Mouse (Mus musculus) hindbrain, embryonic 14.5 days (tissue): ENCODE results near the gene Samd14. TPM values are rescaled to one million over a fixed set of nuclear protein-coding genes. Genes with fewer than 3 reads are reported as not detected.

Source experiments
- ATAC-seq: fragments of 200-750 bp; cut with Nextera tagmentation; 2 replicates; pipeline ENCODE4 v1.8.0; 2017; ENCODE audit warnings: moderate number of reproducible peaks, mild to moderate bottlenecking, moderate TSS enrichment, moderate library complexity; ENCODE audit not compliant: low FRiP score
- DNase-seq: peaks from one replicate; pipeline ENCODE4 v3.0.0-alpha.2; 2015; ENCODE audit warnings: low spot score
- H3K27ac ChIP-seq: fragments of 300-500 bp; sonication (generic); 2 replicates; pipeline ENCODE4 v1.5.1; 2014; ENCODE audit warnings: mild to moderate bottlenecking, moderate library complexity
- H3K27me3 ChIP-seq: fragments of 300-500 bp; sonication (generic); 2 replicates; pipeline ENCODE4 v1.6.1; 2014; ENCODE audit warnings: mild to moderate bottlenecking, low read length, mixed read lengths; ENCODE audit not compliant: control insufficient read depth, insufficient read depth
- H3K36me3 ChIP-seq: fragments of 300-500 bp; sonication (generic); replicated peaks from 2 replicates; pipeline ENCODE4 v1.6.1; 2014; ENCODE audit not compliant: control insufficient read depth, insufficient read depth
- H3K4me1 ChIP-seq: fragments of 300-500 bp; sonication (generic); replicated peaks from 2 replicates; pipeline ENCODE4 v1.6.1; 2014; ENCODE audit warnings: antibody characterized with exemption, low read length, mixed read lengths; ENCODE audit not compliant: control insufficient read depth, insufficient read depth
- H3K4me2 ChIP-seq: fragments of 300-500 bp; sonication (generic); replicated peaks from 2 replicates; pipeline ENCODE4 v1.6.1; 2014; ENCODE audit warnings: mild to moderate bottlenecking, moderate library complexity
- H3K4me3 ChIP-seq: fragments of 300-500 bp; sonication (generic); replicated peaks from 2 replicates; pipeline ENCODE4 v1.5.1; 2014; ENCODE audit warnings: mild to moderate bottlenecking, low read length
- H3K9ac ChIP-seq: fragments of 300-500 bp; sonication (generic); 2 replicates; pipeline ENCODE4 v1.6.1; 2014
- H3K9me3 ChIP-seq: fragments of 300-500 bp; sonication (generic); 2 replicates; pipeline ENCODE4 v1.6.1; 2016; ENCODE audit warnings: low read length; ENCODE audit not compliant: control insufficient read depth
- WGBS: fragments of 180-500 bp; shearing (Covaris S2); extraction: QIAGEN DNeasy Blood & Tissue Kit; methylation state at CpG from one replicate; pipeline ENCODE4 v1.1.7; 2014; 5-methylcytosine and 5-hydroxymethylcytosine counted together
- polyA plus RNA-seq: library from polyadenylated mRNA; unstranded; fragments of >200 nt; fragmentation: Nextera tagmentation; extraction: Ambion mirVana; gene quantifications from 2 replicates; pipeline ENCODE4 v1.2.1, GENCODE M21; 2014

Samd14 gene
- polyA plus RNA-seq, 1 experiment from 2014 or later = 130 TPM

GRCm38 (mm10) chr11:95044185-95044870 lies 34.6 kb downstream of the Samd14 start:
- no peak overlapping the region for H3K4me2 ChIP-seq
- H3K4me1 ChIP-seq = peaks cover 14% of the 10 kb centered on the region; the same call in 1 of the 2 replicates
- H3K27me3 ChIP-seq = no peaks in the 10 kb centered on the region
- no peak overlapping the region for H3K9ac ChIP-seq
- H3K27ac ChIP-seq = no peak overlapping the region
- DNase-seq (no peak), ATAC-seq (no peak)
- H3K4me3 ChIP-seq = no peak overlapping the region
- WGBS = 57% methylated on average over 13 of the region's 13 CpGs
- H3K36me3 ChIP-seq = peaks cover 3% of the 10 kb centered on the region
- no peaks in the 10 kb centered on the region for H3K9me3 ChIP-seq

- H3K9ac ChIP-seq = no peak overlapping the region
- no peaks in the 10 kb centered on the region for H3K27me3 ChIP-seq
- WGBS = 63% methylated on average over 9 of the region's 9 CpGs
- no peak overlapping the region for H3K4me2 ChIP-seq
- ATAC-seq (peak; percentile 45; the same call in 1 of the 2 replicates), DNase-seq (peak; percentile 80)
- no peak overlapping the region for H3K27ac ChIP-seq
- peaks cover 11% of the 10 kb centered on the region for H3K36me3 ChIP-seq
- H3K4me1 ChIP-seq = no peaks in the 10 kb centered on the region
- no peaks in the 10 kb centered on the region for H3K9me3 ChIP-seq
- H3K4me3 ChIP-seq = no peak overlapping the region
These were observed 37.5 kb downstream of the Samd14 start for GRCm38 (mm10) chr11:95046980-95047680.

DNA sequence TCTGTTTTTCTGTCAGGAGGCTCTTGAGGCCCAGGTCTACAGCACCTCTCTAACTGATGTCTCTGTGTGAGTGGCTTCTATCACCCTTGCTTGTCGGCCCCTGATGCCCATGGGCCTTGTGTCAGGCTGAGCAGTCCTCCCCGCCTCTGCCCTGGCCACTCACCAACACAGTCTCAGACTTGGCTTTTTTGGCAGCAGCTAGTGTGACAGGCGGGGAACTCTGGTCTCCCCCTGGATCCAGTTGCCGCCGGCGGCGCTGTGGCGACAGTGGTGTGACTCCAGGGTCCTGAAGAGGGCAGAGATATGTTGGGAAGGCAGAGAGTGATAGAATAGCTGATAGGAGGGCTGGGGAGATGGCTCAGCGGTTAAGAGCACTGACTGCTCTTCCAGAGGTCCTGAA lies 43.4 kb downstream of the Samd14 start:
- Histone ChIP-seq H3K4me2 (no peak overlapping the region), H3K36me3 (peaks cover 44% of the 10 kb centered on the region), H3K4me1 (no peaks in the 10 kb centered on the region), H3K27me3 (peaks cover 3% of the 10 kb centered on the region; the same call in 1 of the 2 replicates), H3K4me3 (no peak overlapping the region), H3K27ac (no peak overlapping the region), H3K9ac (no peak overlapping the region), H3K9me3 (no peaks in the 10 kb centered on the region)
- no peak for ATAC-seq
- no peak for DNase-seq
- 69% methylated on average over 9 of the region's 9 CpGs for WGBS

DNA sequence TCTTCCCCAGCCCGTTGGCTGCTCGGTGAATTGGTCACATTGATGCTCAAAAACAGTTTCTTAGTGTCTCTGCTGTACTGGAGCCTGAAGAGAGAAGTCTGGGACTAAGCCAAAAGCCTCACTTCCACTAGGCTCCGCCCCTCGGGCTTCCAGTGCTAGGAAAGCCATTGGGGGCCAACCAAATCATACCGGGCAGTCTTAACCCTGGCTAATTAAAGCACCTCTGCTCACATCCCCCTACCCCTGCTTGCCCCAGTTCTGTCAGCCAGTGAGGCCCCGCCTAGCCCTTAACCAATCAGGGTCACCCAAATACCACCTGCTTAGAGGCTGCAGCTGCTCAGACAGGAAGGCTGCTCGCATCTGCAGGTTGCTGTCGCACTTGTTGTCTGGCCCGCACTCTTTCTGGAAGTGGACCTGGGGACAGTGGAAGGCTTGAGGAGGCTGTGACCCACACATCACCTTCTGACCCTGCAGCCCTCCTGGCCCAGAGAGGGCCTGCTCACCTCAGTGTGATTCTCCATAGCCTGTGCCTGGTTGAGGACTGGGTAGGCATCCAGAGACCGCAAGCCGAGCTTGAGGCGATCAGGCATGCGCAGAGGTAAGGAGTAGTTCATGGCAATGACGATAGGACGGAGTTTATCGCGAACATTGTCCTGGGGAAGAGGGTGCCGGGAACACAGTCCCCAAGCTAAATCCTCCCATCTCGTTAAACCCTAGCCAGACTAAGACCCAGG lies 47.3 kb downstream of the Samd14 start:
- 27% methylated on average over 19 of the region's 19 CpGs for WGBS
- Histone ChIP-seq H3K27ac (no peak overlapping the region), H3K4me3 (no peak overlapping the region), H3K9ac (no peak overlapping the region), H3K27me3 (peaks cover 4% of the 10 kb centered on the region; the same call in 1 of the 2 replicates), H3K4me1 (no peaks in the 10 kb centered on the region), H3K9me3 (no peaks in the 10 kb centered on the region), H3K36me3 (peaks cover 49% of the 10 kb centered on the region), H3K4me2 (0 out of 2 replicates have a peak overlapping the region, but pooled peaks have one; percentile 3)
- ATAC-seq (no peak), DNase-seq (no peak)

GRCm38 (mm10) chr11:95069226-95069957 lies 59.7 kb downstream of the Samd14 start:
- H3K27me3 ChIP-seq = peaks cover 4% of the 10 kb centered on the region
- no peaks in the 10 kb centered on the region for H3K9me3 ChIP-seq
- H3K27ac ChIP-seq = no peak overlapping the region
- H3K4me1 ChIP-seq = no peaks in the 10 kb centered on the region
- no peak overlapping the region for H3K4me2 ChIP-seq
- H3K36me3 ChIP-seq = no peaks in the 10 kb centered on the region; the same call in 1 of the 2 replicates
- 86% methylated on average over 10 of the region's 10 CpGs for WGBS
- no peak for DNase-seq
- no peak for ATAC-seq
- no peak overlapping the region for H3K9ac ChIP-seq
- no peak overlapping the region for H3K4me3 ChIP-seq

GRCm38 (mm10) chr11:95070140-95071107 lies 60.7 kb downstream of the Samd14 start:
- Histone ChIP-seq H3K9me3 (no peaks in the 10 kb centered on the region), H3K4me1 (peaks cover 6% of the 10 kb centered on the region), H3K36me3 (no peaks in the 10 kb centered on the region; the same call in 1 of the 2 replicates), H3K4me3 (no peak overlapping the region), H3K4me2 (no peak overlapping the region), H3K27ac (no peak overlapping the region), H3K27me3 (peaks cover 12% of the 10 kb centered on the region), H3K9ac (no peak overlapping the region)
- 74% methylated on average over 8 of the region's 8 CpGs for WGBS
- ATAC-seq (no peak), DNase-seq (no peak)

GRCm38 (mm10) chr11:95071266-95071665 lies 61.6 kb downstream of the Samd14 start:
- no peak overlapping the region for H3K4me3 ChIP-seq
- no peak overlapping the region for H3K27ac ChIP-seq
- H3K4me2 ChIP-seq = no peak overlapping the region
- H3K27me3 ChIP-seq = peaks cover 12% of the 10 kb centered on the region
- DNase-seq = no peak
- WGBS = 63% methylated on average over 7 of the region's 7 CpGs
- no peak overlapping the region for H3K9ac ChIP-seq
- ATAC-seq = no peak
- peaks cover 7% of the 10 kb centered on the region for H3K4me1 ChIP-seq
- no peaks in the 10 kb centered on the region; the same call in 1 of the 2 replicates for H3K36me3 ChIP-seq
- H3K9me3 ChIP-seq = no peaks in the 10 kb centered on the region

DNA sequence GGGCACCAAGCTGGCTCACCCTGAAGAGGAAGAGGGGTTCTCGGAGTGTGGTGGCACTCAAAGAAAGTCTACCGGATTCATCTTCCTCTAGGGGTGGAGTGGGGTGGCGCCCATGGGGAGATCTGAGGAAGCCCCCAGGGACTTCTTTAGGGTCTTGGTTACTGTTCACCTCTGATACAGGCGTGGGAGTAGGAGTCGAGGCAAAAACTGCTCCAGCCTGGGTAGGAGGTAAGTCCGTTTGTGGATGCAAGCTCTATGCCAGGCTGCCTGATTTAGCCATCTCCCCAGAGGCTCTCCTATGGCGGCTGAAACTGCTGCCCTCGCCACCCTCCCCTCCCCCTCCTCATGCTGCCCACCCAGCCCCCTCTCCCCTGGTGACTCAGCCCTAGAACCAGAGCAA lies 62.5 kb downstream of the Samd14 start:
- Histone ChIP-seq H3K9ac (no peak overlapping the region), H3K36me3 (no peaks in the 10 kb centered on the region; the same call in 1 of the 2 replicates), H3K4me2 (no peak overlapping the region), H3K27ac (no peak overlapping the region), H3K4me1 (peaks cover 10% of the 10 kb centered on the region), H3K27me3 (peaks cover 12% of the 10 kb centered on the region), H3K4me3 (no peak overlapping the region), H3K9me3 (no peaks in the 10 kb centered on the region)
- DNase-seq (no peak), ATAC-seq (no peak)
- WGBS = 67% methylated on average over 8 of the region's 8 CpGs
